Mouse (Mus musculus) cerebellum, adult 9-11 months (tissue): ENCODE data around the gene Trim71.

Experiments
- DNase-seq: peaks from one replicate; pipeline ENCODE4 v3.0.0; 2022

Gene Trim71

GRCm38 (mm10) chr9:114563761-114564606 lies at the start of gene Trim71:
Trim71 (minus strand) TSS chr9:114564369.
- no peak for DNase-seq

- no peak for DNase-seq
Observed at GRCm38 (mm10) chr9:114613026-114613425, 48.9 kb upstream of the Trim71 start.

GRCm38 (mm10) chr9:114612566-114612965 lies 48.4 kb upstream of the Trim71 start:
- DNase-seq = no peak

GRCm38 (mm10) chr9:114610266-114610665 lies 46.1 kb upstream of the Trim71 start:
- no peak for DNase-seq

GRCm38 (mm10) chr9:114603876-114604540 lies 39.8 kb upstream of the Trim71 start:
- peak; percentile 46 for DNase-seq

- DNase-seq = no peak
Observed at GRCm38 (mm10) chr9:114601096-114601495, 36.9 kb upstream of the Trim71 start.

GRCm38 (mm10) chr9:114585017-114585345 lies 20.8 kb upstream of the Trim71 start:
- DNase-seq = no peak

GRCm38 (mm10) chr9:114584183-114585016 lies 20.2 kb upstream of the Trim71 start:
- DNase-seq = no peak

- peak; percentile 32 for DNase-seq
Observed at GRCm38 (mm10) chr9:114583812-114584182, 19.6 kb upstream of the Trim71 start.

- no peak for DNase-seq
Observed at GRCm38 (mm10) chr9:114578646-114579045, 14.5 kb upstream of the Trim71 start.

GRCm38 (mm10) chr9:114576001-114576400 lies 11.8 kb upstream of the Trim71 start:
- DNase-seq = no peak

- DNase-seq = no peak
Observed at GRCm38 (mm10) chr9:114573528-114573927, 9.4 kb upstream of the Trim71 start.

GRCm38 (mm10) chr9:114568682-114569474 lies 4.7 kb upstream of the Trim71 start:
- no peak for DNase-seq

GRCm38 (mm10) chr9:114564667-114565066 lies 498 bp upstream of the Trim71 start:
- DNase-seq = no peak

- no peak for DNase-seq
Observed at GRCm38 (mm10) chr9:114562919-114563751, 1.0 kb downstream of the Trim71 start.

GRCm38 (mm10) chr9:114562031-114562918 lies 1.9 kb downstream of the Trim71 start:
- DNase-seq = no peak

- DNase-seq = no peak
Observed at GRCm38 (mm10) chr9:114561671-114561971, 2.5 kb downstream of the Trim71 start.

- DNase-seq = no peak
Observed at GRCm38 (mm10) chr9:114560771-114561670, 3.1 kb downstream of the Trim71 start.

- no peak for DNase-seq
Observed at GRCm38 (mm10) chr9:114560141-114560540, 4.0 kb downstream of the Trim71 start.

- DNase-seq = no peak
Observed at GRCm38 (mm10) chr9:114557086-114557485, 7.1 kb downstream of the Trim71 start.
